Mouse (Mus musculus) neural tube, embryonic 13.5 days (tissue): ENCODE data around the gene Ltb4r1. TPM values are rescaled to one million over a fixed set of nuclear protein-coding genes. Genes with fewer than 3 reads are reported as not detected.

Experiments
- ATAC-seq: fragments of 200-750 bp; cut with Nextera tagmentation; 2 replicates; pipeline ENCODE4 v1.8.0; 2017; ENCODE audit warnings: low read depth, mild to moderate bottlenecking, moderate TSS enrichment, moderate library complexity
- H3K27ac ChIP-seq: fragments of 300-500 bp; sonication (generic); replicated peaks from 2 replicates; pipeline ENCODE4 v1.5.1; 2015; ENCODE audit warnings: moderate library complexity, mild to moderate bottlenecking, inconsistent platforms
- H3K27me3 ChIP-seq: fragments of 300-500 bp; sonication (generic); 2 replicates; pipeline ENCODE4 v1.6.1; 2015; ENCODE audit warnings: mild to moderate bottlenecking, inconsistent platforms
- H3K36me3 ChIP-seq: fragments of 300-500 bp; sonication (generic); 2 replicates; pipeline ENCODE4 v1.6.1; 2015; ENCODE audit warnings: mild to moderate bottlenecking, inconsistent platforms
- H3K4me1 ChIP-seq: fragments of 300-500 bp; sonication (generic); replicated peaks from 2 replicates; pipeline ENCODE4 v1.6.1; 2015; ENCODE audit warnings: inconsistent platforms
- H3K4me2 ChIP-seq: fragments of 300-500 bp; sonication (generic); 2 replicates; pipeline ENCODE4 v1.6.1; 2015; ENCODE audit warnings: inconsistent platforms, mild to moderate bottlenecking, moderate library complexity
- H3K4me3 ChIP-seq: fragments of 300-500 bp; sonication (generic); 2 replicates; pipeline ENCODE4 v1.5.1; 2015; ENCODE audit warnings: mild to moderate bottlenecking, inconsistent platforms
- H3K9ac ChIP-seq: fragments of 300-500 bp; sonication (generic); 2 replicates; pipeline ENCODE4 v1.6.1; 2015; ENCODE audit warnings: moderate library complexity, mild to moderate bottlenecking, inconsistent platforms
- H3K9me3 ChIP-seq: fragments of 300-500 bp; sonication (generic); 2 replicates; pipeline ENCODE4 v1.6.1; 2016; ENCODE audit warnings: inconsistent platforms
- WGBS: fragments of 180-500 bp; shearing (Covaris S2); methylation state at CpG from one replicate; pipeline ENCODE4 v1.1.7; 2015; 5-methylcytosine and 5-hydroxymethylcytosine counted together
- polyA plus RNA-seq: library from polyadenylated mRNA; unstranded; fragments of >200 nt; fragmentation: Nextera tagmentation; extraction: Ambion mirVana; gene quantifications from 2 replicates; pipeline ENCODE4 v1.2.1, GENCODE M21; 2015

The Ltb4r1 gene
- polyA plus RNA-seq, 1 experiment from 2014 or later, result 0.28 TPM

DNA sequence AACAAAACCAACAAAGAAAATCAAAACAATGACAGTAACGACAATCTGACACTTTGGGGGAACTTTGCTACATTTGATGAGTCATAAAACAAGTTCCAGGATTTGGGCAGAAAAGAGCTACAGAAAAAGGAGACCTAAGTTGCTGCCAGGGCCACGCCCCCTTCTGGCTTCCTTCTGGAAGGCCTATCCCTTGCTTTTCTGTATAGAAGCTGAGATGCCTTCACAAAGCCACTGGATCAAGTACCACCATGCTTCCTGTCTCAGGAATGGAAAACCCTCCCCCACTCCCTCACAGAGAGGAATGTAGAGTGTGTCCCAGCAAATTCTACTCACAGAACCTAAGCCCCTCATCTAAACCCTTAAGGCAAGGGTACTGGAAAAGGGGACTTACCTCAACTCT is 28.2 kb downstream of the Ltb4r1 start:
- Histone ChIP-seq H3K4me2 (no peak overlapping the region), H3K36me3 (no peaks in the 10 kb centered on the region), H3K27ac (no peak overlapping the region), H3K4me3 (no peak overlapping the region), H3K27me3 (peaks cover 19% of the 10 kb centered on the region), H3K4me1 (no peaks in the 10 kb centered on the region), H3K9me3 (no peaks in the 10 kb centered on the region), H3K9ac (no peak overlapping the region)
- WGBS, result 69% methylated on average over 2 of the region's 2 CpGs
- no peak for ATAC-seq

DNA sequence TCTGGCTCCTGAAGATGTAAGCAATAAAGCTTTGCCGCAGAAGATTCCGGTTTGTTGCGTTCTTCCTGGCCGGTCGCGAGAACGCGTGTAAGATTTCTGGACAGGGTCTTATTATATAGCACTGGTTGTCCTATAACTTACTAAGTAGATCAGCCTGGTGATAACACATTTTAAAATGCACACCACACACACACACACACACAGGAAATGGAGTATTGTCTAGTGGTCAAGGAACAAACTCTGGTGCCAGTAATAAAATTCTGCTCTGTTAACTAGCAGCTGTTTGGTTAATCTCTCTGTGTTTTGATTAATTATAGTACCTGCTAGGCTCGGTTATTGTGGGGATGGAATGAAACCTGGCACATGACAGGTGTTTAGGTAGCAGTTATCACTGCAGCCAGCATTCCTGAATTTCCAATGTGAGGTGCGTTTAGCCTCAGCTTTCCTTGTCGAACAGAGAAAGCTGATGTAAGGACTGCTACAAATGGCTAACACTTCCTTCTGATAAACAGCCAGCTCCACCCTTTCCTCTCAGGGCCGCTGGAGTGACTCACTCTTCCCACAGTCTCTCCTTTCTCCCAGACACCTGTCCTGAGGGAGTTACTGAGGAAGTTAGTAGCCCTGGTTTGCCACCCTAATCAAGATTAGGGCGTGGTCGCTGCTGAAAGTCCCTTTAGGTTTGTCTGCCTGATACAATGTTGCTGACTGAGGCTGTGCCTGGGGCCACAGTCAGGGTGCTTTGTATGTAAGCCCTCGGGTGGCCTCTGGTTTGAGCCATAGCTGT is 29.8 kb downstream of the Ltb4r1 start:
- H3K27ac ChIP-seq, result no peak overlapping the region
- H3K27me3 ChIP-seq, result peaks cover 2% of the 10 kb centered on the region; the same call in 1 of the 2 replicates
- no peak overlapping the region for H3K4me2 ChIP-seq
- H3K4me3 ChIP-seq, result no peak overlapping the region
- no peak overlapping the region for H3K9ac ChIP-seq
- ATAC-seq, result no peak
- no peaks in the 10 kb centered on the region for H3K4me1 ChIP-seq
- H3K36me3 ChIP-seq, result no peaks in the 10 kb centered on the region
- H3K9me3 ChIP-seq, result no peaks in the 10 kb centered on the region
- 87% methylated on average over 15 of the region's 15 CpGs for WGBS

DNA sequence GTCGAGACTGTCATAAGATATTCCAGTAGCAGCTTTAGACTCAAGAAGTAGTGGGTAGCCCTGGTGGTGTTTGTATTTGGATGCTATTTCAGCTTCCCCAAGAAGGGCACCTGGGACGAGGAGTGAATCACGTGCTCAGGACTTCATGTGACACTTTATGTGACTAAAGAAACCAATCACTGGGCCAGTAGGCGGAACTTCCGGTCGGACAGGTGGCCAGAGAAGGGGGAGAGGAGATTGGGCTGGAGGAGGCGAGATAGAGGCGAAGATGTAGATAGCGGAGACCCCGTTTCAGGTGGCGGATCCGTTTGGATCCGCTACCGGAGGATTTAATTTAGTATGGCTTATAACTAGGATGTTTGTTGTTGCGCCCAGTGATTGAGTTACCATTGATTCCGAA is 49.1 kb downstream of the Ltb4r1 start:
- peak overlapping the region; percentile 66 for H3K4me2 ChIP-seq
- no peak overlapping the region for H3K27ac ChIP-seq
- no peaks in the 10 kb centered on the region for H3K36me3 ChIP-seq
- peaks cover 9% of the 10 kb centered on the region; the same call in 1 of the 2 replicates for H3K4me1 ChIP-seq
- H3K9ac ChIP-seq, result peak overlapping the region; percentile 68
- 24% methylated on average over 16 of the region's 16 CpGs for WGBS
- peak overlapping the region; percentile 45 for H3K4me3 ChIP-seq
- no peaks in the 10 kb centered on the region for H3K9me3 ChIP-seq
- peak; percentile 81 for ATAC-seq
- no peaks in the 10 kb centered on the region for H3K27me3 ChIP-seq

DNA sequence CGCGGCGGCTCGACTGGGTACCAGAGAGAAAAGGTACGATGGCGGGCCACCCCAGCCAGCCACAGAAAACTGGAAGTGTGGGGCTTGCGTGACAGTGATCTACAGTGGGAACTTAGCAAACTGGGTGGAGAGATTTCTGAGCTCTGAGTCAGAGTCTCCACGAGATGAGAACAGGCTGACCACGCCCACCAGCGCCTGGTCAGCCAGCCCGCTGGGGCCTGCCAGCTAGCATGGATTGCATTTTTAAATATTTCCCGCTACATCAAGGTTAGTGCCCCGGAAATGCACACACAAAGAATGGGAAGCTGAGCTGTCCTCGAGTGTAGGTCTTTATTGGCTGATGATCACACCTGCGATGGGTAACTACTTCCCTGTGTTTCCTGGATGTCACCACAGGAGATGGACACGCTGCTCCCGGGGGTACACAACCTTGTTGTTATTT is 49.6 kb downstream of the Ltb4r1 start:
- H3K9ac ChIP-seq, result peak overlapping the region; percentile 68
- ATAC-seq, result peak; percentile 77
- H3K4me1 ChIP-seq, result peaks cover 9% of the 10 kb centered on the region; the same call in 1 of the 2 replicates
- H3K27ac ChIP-seq, result no peak overlapping the region
- no peaks in the 10 kb centered on the region for H3K27me3 ChIP-seq
- peak overlapping the region; percentile 45 for H3K4me3 ChIP-seq
- no peaks in the 10 kb centered on the region for H3K36me3 ChIP-seq
- H3K9me3 ChIP-seq, result no peaks in the 10 kb centered on the region
- peak overlapping the region; percentile 66 for H3K4me2 ChIP-seq
- 21% methylated on average over 17 of the region's 17 CpGs for WGBS

Other genes with a start within 250 kb of the Ltb4r1 start
- 0.07 TPM in 1 of 2 replicates, not detected in the other for gene Nrl, start 241.0 kb upstream of the Ltb4r1 start, polyA plus RNA-seq
- 18.7 and 20.3 TPM in 2 replicates for gene Pck2, start 225.7 kb upstream of the Ltb4r1 start, polyA plus RNA-seq
- 109 and 126 TPM in 2 replicates for gene Dcaf11, start 206.0 kb upstream of the Ltb4r1 start, polyA plus RNA-seq
- 0.59 TPM in 1 of 2 replicates, not detected in the other for gene A730061H03Rik, start 205.6 kb upstream of the Ltb4r1 start, polyA plus RNA-seq
- 1.0 and 3.2 TPM in 2 replicates for gene Fitm1, start 190.3 kb upstream of the Ltb4r1 start, polyA plus RNA-seq
- gene Psme1, start 187.8 kb upstream of the Ltb4r1 start, polyA plus RNA-seq, result 167 and 179 TPM in 2 replicates
- 20.4 and 24.5 TPM in 2 replicates for gene Emc9, start 180.7 kb upstream of the Ltb4r1 start, polyA plus RNA-seq
- 178 and 199 TPM in 2 replicates for gene Psme2, start 174.8 kb upstream of the Ltb4r1 start, polyA plus RNA-seq
- gene Rnf31, start 174.3 kb upstream of the Ltb4r1 start, polyA plus RNA-seq, result 21.7 and 27.5 TPM in 2 replicates
- 9.8 and 10.4 TPM in 2 replicates for gene Irf9, start 162.4 kb upstream of the Ltb4r1 start, polyA plus RNA-seq
- gene Rec8, start 147.9 kb upstream of the Ltb4r1 start, polyA plus RNA-seq, result 17.4 and 17.6 TPM in 2 replicates
- 81.6 and 84.5 TPM in 2 replicates for gene Ipo4, start 130.0 kb upstream of the Ltb4r1 start, polyA plus RNA-seq
- gene Gm49378, start 128.1 kb upstream of the Ltb4r1 start, polyA plus RNA-seq, result 1.9 and 3.0 TPM in 2 replicates
- 60.0 and 61.2 TPM in 2 replicates for gene Tm9sf1, start 122.2 kb upstream of the Ltb4r1 start, polyA plus RNA-seq
- 0.30 and 0.31 TPM in 2 replicates for gene Tssk4, start 115.8 kb upstream of the Ltb4r1 start, polyA plus RNA-seq
- 68.6 and 70.4 TPM in 2 replicates for gene Mdp1, start 105.5 kb upstream of the Ltb4r1 start, polyA plus RNA-seq
- 51.1 and 55.0 TPM in 2 replicates for gene Gmpr2, start 94.0 kb upstream of the Ltb4r1 start, polyA plus RNA-seq
- gene Nedd8, start 93.8 kb upstream of the Ltb4r1 start, polyA plus RNA-seq, result 551 and 603 TPM in 2 replicates
- gene Tinf2, start 84.1 kb upstream of the Ltb4r1 start, polyA plus RNA-seq, result 26.3 and 26.9 TPM in 2 replicates
- gene Tgm1, start 52.0 kb upstream of the Ltb4r1 start, polyA plus RNA-seq, result 0.17 and 0.66 TPM in 2 replicates
- 50.6 and 53.2 TPM in 2 replicates for gene Rabggta, start 43.7 kb upstream of the Ltb4r1 start, polyA plus RNA-seq
- 90.0 and 95.0 TPM in 2 replicates for gene Dhrs1, start 20.3 kb upstream of the Ltb4r1 start, polyA plus RNA-seq
- gene Nop9, start 20.3 kb upstream of the Ltb4r1 start, polyA plus RNA-seq, result 29.3 and 32.7 TPM in 2 replicates
- gene Cideb, start 7.5 kb upstream of the Ltb4r1 start, polyA plus RNA-seq, result 0.24 TPM in 1 of 2 replicates, not detected in the other
- gene Ltb4r2, start 4.5 kb upstream of the Ltb4r1 start, polyA plus RNA-seq, result 0.29 and 0.33 TPM in 2 replicates
- gene Adcy4, start 18.1 kb downstream of the Ltb4r1 start, polyA plus RNA-seq, result 4.4 and 5.7 TPM in 2 replicates
- gene Ripk3, start 22.9 kb downstream of the Ltb4r1 start, polyA plus RNA-seq, result 4.3 and 4.7 TPM in 2 replicates
- gene Nfatc4, start 57.2 kb downstream of the Ltb4r1 start, polyA plus RNA-seq, result 12.2 and 14.2 TPM in 2 replicates
- 11.8 and 12.7 TPM in 2 replicates for gene Nynrin, start 88.0 kb downstream of the Ltb4r1 start, polyA plus RNA-seq
- gene Cbln3, start 118.4 kb downstream of the Ltb4r1 start, polyA plus RNA-seq, result 0.19 and 0.25 TPM in 2 replicates
- 10.5 and 11.1 TPM in 2 replicates for gene Khnyn, start 119.0 kb downstream of the Ltb4r1 start, polyA plus RNA-seq
- gene Sdr39u1, start 134.3 kb downstream of the Ltb4r1 start, polyA plus RNA-seq, result 105 and 109 TPM in 2 replicates
- gene Cma1, start 178.7 kb downstream of the Ltb4r1 start, polyA plus RNA-seq, result 0.47 TPM in 1 of 2 replicates, not detected in the other
- not detected in 2 replicates for gene Cma2, start 185.0 kb downstream of the Ltb4r1 start, polyA plus RNA-seq